Mouse (Mus musculus) small intestine, adult 2 months (tissue): ENCODE results near the gene Pafah2.

Source experiments
- CTCF ChIP-seq: fragments of 200-500 bp; IDR thresholded peaks from 2 replicates; pipeline ENCODE4 v1.5.1; 2012; ENCODE audit warnings: low read depth, mild to moderate bottlenecking, control low read depth, inconsistent platforms, low read length, moderate library complexity, mixed read lengths; ENCODE audit not compliant: insufficient replicate concordance, insufficient read length; ENCODE audit errors: extremely low read depth
- POLR2A ChIP-seq: fragments of 200-500 bp; IDR thresholded peaks from 2 replicates; pipeline ENCODE4 v1.6.1; 2012; ENCODE audit warnings: low read depth, mild to moderate bottlenecking, control low read depth, inconsistent platforms, low read length, moderate library complexity

DNA sequence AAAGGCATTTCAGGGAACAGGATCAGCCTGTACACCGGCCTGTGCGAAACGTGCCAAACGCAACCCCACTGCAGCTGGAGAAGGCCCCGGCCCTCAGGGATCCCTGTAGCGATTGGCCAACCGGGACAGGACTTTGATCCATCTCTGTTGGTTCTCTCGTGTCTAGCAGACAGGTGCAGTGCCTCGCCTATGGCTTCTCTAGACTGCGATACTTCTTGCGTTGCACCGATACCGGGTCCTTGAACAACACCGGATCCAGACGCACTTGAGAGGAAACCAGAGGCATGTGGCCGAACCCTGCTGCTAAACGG lies 38.7 kb upstream of the Pafah2 start:
- no peak for TF ChIP-seq POLR2A
- TF ChIP-seq CTCF: no peak
